Mouse (Mus musculus): Measurements from ENCODE around the gene Sema3e. TPM values are rescaled to one million over a fixed set of nuclear protein-coding genes. Genes with fewer than 3 reads are reported as not detected.

Sema3e gene
- polyA plus RNA-seq, 2 experiments from 2014 or later: 0.15 TPM; not detected in 1

GRCm38 (mm10) chr5:14216211-14216610 lies 191.1 kb downstream of the Sema3e start:
- no peak for ATAC-seq

- no peak for ATAC-seq
Measured at GRCm38 (mm10) chr5:14218677-14219076, 193.6 kb downstream of the Sema3e start.

- no peak for ATAC-seq
Measured at GRCm38 (mm10) chr5:14224509-14224908, 199.4 kb downstream of the Sema3e start.

GRCm38 (mm10) chr5:14231027-14231426 lies 206.0 kb downstream of the Sema3e start:
- no peak for ATAC-seq

- ATAC-seq: no peak
Measured at GRCm38 (mm10) chr5:14252583-14252982, 227.5 kb downstream of the Sema3e start.

- ATAC-seq: no peak
Measured at GRCm38 (mm10) chr5:14253328-14253727, 228.3 kb downstream of the Sema3e start.

GRCm38 (mm10) chr5:14260156-14260555 lies 235.1 kb downstream of the Sema3e start:
- no peak for ATAC-seq

GRCm38 (mm10) chr5:14267400-14267799 lies 242.3 kb downstream of the Sema3e start:
- no peak for ATAC-seq

Other genes with a start within 250 kb of the Sema3e start
- not detected for gene Speer3, start 233.7 kb upstream of the Sema3e start, polyA plus RNA-seq (2017; shearing (Covaris generic))